Mouse (Mus musculus) embryo, embryonic 11 days (tissue): ENCODE measurements at regions not wholly inside any gene's neighbourhood (a gene's known extent, or its start where the extent isn't known, plus 50 kb on each side); places are given as distances from the start of the nearest gene placed in this dataset.

ENCODE experiments used
- DNase-seq: peaks from one replicate; pipeline ENCODE4 v3.0.0-alpha.2; 2015

- DNase-seq = no peak
Observed at GRCm38 (mm10) chr13:97847561-97847960, 87.1 kb upstream of the Gm10260 start.

GRCm38 (mm10) chr13:97845148-97845547 is 84.7 kb upstream of the Gm10260 start:
- no peak for DNase-seq

GRCm38 (mm10) chr13:97842801-97843200 is 82.4 kb upstream of the Gm10260 start:
- no peak for DNase-seq

DNA sequence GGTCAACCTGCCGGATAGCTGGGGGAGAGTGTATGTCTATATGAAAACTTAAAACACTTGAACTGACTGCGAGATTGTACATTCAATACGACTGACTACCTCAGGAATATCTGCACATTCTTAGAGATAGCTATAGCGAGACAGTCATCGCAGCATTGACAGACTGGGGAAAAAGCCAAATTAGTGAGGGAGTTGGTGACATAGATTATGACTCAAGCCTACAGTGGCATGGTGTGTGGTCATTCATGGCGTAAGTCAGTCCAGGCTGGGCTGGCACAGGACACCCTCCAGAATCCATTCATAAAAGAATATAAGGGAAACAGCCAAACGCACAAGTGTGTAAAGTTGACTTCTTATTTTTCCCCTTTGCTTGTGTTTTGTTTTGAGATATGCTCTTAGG is 81.1 kb upstream of the Gm10260 start:
- no peak for DNase-seq

DNA sequence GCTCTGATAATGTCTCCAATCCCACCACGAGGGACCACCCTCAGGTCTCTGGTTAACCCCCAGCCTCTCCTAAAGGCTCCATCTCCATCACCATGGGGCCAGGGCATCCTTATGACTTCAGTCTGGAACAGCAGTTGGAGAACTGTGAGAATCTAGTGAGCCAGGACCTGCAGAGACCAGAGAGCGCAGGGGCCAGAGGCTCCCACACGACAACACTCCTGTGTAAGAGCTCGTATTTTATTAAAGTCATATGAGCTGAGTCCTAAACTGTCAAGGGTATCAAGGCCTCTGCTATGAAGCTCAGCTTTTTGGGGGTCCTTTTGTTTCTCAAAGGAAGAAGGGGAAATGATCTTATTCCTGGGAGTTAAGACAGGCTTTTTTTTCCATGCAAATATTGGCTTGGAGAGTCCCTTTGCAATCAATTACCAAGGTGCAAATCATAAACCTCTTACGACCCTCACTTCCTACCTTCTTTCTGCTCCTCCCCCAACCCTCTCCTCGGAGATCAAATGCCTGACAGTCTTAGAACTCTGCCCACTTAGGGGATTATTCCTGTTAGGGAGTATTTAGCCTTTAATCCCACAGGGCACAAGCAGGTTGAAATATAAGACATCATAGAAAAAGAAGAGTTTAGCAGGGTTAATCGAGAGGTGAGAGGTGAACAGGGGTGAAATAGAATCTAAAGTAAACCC is 79.3 kb upstream of the Gm10260 start:
- DNase-seq = peak; percentile 19

GRCm38 (mm10) chr13:97837443-97838000 is 77.1 kb upstream of the Gm10260 start:
- no peak for DNase-seq

DNA sequence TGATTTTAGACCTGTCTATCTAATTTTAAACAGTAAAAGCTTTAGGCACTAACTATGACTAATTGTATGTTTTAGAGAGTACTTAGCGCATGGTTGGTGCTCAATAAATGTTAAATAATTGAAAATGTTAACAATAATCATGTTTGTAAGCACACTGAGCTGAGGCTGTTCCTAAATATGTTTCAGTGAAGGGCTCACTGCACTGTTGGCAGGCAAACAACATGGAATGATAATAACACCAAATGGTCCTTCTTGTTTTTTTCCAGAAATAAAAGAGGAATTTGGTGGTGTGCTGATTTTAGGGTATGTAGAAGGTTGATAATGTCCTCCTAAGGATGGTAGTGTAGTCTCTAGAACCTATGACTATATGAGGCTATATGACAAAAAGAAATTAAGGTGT is 72.0 kb upstream of the Gm10260 start:
- DNase-seq = no peak

DNA sequence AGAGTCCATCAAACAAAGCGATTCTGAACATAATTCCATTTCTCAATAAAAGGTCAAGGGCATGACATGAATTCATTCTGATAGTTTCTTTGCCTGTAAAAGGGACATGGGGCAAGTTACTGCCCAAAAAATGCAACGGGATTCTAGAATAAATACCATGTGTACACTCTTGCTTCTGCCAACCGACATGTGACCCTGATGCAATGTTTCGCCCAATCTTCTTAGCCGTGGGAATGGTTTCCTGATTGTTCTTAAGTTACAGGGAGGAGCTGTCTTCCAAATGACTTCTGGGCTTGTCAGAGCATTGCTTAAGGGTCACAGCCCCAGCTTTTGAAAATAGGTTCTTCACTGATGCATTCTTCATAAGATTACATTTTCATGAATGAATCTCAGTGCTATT is 71.4 kb upstream of the Gm10260 start:
- DNase-seq = no peak

GRCm38 (mm10) chr13:97829558-97829957 is 69.1 kb upstream of the Gm10260 start:
- DNase-seq = peak; percentile 37

GRCm38 (mm10) chr13:97825801-97826576 is 65.6 kb upstream of the Gm10260 start:
- DNase-seq = peak; percentile 61

DNA sequence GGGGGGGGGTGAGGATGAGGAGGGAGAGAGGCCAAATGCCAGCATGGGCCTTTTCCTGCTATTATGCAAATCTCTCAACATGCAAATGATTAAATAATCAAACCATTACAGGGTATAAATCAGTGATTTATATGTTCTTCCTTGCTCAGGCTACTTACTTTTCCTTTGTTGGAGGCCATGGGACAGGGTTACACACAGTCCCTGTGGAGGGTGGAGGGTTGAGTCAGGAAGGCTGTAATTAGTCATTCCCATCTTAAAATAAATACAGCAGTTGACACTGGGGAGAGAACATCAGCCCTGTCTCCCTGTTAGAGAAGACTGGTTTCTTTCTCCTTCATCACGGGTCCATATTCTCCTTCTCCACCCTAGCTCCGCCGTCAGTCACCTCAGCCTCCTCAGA is 64.9 kb upstream of the Gm10260 start:
- peak; percentile 20 for DNase-seq

DNA sequence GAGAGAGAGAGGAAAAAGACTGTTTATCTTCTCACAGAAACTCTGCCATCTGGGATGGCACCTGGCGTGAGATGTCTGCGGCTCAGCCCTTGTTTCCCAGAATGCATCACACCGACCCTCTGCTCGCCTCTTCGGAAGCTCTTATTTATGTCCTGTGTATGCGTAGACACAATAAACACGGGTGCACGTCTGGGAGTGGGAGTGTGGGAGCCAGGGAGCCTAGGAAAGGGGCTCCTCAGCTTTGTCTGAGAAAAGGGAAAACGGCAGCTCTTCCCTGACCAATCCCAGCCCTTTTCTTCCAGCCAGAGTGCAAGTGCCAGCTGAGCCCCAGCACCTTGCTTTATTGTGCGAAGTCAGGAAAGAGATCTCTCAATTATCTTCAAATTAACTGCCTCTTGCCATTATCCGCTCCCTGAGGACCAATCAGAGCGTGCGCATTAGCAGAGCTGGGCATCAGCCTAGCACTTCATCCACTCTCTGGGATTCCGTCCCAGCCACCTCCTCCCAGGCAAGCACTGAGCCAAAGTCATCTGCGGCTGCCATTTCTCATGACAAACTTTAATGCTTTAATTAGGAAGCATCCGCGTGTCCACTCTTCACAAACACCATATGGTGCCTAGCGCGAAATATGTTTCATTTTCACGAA is 63.8 kb upstream of the Gm10260 start:
- peak; percentile 66 for DNase-seq

- no peak for DNase-seq
Observed at GRCm38 (mm10) chr13:97821630-97822029, 61.2 kb upstream of the Gm10260 start.

DNA sequence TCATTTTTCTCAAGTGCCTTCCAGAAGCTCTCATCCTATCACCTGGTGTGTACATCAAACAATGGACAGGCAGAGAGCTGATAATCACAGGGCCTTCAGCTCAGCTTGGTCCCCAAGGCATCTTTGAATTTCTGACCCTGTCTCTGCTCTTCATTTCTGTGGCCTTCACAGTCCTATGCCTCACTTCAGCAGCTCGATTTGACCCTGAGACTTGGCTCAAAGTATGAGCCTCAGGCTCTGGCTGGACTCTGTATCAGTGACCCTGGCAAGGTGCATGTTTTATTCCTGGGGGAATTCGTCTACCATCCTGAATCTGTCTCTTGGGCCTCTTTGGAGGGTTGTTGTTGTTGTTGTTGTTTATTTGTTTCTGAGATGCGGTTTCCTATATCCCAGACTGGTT is 60.6 kb upstream of the Gm10260 start:
- no peak for DNase-seq

DNA sequence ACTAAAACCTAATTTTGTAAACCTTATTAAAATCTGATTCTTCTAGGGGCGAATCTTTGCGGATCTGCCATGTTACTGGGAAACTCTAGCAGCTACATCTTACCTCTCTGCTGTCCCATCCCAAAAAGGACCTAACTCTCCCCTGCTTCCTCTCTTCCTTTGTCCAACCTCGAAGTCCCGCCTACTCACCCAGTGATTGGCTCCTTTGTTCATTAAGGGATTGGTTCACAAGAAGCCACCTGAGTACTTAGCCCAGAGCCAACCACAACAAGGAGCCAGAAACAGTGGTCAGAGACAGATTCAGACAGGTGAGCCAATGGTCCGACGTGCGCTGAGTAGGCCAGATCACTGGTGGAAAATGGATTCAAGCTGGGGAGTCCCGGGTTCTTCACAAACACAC is 60.0 kb upstream of the Gm10260 start:
- no peak for DNase-seq

- no peak for DNase-seq
Observed at GRCm38 (mm10) chr13:97819036-97819435, 58.6 kb upstream of the Gm10260 start.

DNA sequence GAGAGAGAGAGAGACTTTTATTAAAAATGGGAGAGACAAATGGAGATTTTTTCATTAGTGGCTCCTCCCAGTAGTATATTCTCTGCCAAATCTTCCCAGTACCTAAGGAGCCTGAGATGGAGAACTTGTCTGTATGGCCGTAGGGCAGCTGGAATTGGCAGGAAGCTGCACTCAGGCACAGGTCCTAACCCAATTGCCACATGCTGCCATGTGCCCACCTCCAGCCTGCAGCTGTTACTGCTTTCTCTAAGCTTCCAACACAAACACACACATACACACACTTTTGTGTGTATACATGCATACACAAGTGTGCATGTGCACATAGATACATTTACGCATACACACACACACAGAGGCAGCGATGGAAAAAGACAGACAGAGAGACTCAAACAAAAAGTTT is 56.5 kb upstream of the Gm10260 start:
- DNase-seq = no peak
